Comparison of ENCODE assay signal across 33 mouse cellular contexts in the genomic region with DNA sequence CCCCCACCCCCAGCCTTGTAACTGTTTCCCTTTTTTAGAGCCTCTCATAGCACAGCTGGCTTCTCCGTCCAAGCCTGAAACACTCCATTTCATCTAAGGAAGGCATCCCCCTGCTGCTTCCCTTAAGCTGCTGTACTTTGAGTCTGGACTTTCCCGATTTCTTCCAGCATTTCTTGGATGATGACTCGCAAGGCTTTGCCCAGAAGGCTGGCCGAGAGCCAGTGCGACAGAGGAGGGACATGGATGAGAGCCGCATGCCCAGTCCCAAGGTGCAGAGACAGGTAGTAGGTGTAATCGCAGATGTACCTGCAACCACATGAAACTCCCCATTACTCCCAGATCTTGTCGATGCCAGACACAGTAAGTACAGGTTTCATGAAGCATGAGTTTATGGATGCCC. TPM values are rescaled to one million over a fixed set of nuclear protein-coding genes. Genes with fewer than 3 reads are reported as not detected.
DNase-seq lines count a peak whose midpoint lies in the region; ATAC-seq and TF ChIP-seq lines count a peak whose summit lies in the region.
"Had no signal": no experiment of that assay in that cellular context is flagged by ENCODE, and none has a peak within 500 bp of the region (broad histone marks: within the 10 kb centered on the region; RNA-seq: fewer than 3 reads in every experiment).

No protein-coding gene starts in this region.

- 70% methylated on average over 8 of the region's 8 CpGs for WGBS in kidney, adult 2 months
- WGBS in kidney, embryonic 16.5 days = 83% methylated on average over 8 of the region's 8 CpGs
- WGBS in midbrain, embryonic 11.5 days = 85% methylated on average over 8 of the region's 8 CpGs
- WGBS in midbrain, embryonic 14.5 days = 80% methylated on average over 8 of the region's 8 CpGs

- H3K9ac ChIP-seq in kidney, embryonic 16.5 days (replicated peaks; ENCODE audit: low read length) = no peak overlapping the region
- H3K9ac ChIP-seq in midbrain, embryonic 11.5 days (ENCODE audit: low read length) = no peak overlapping the region
- H3K9ac ChIP-seq in midbrain, embryonic 14.5 days (replicated peaks; ENCODE audit: low read length) = no peak overlapping the region
- H3K9ac ChIP-seq: forebrain, embryonic 13.5 days; heart, embryonic 13.5 days; hindbrain, embryonic 15.5 days; liver, embryonic 14.5 days; midbrain, embryonic 15.5 days; neural tube, embryonic 15.5 days had no signal

- DNase-seq in cerebellum, postnatal 10 days = peak; percentile 82 to 84
- no peak for DNase-seq in cerebellum, adult 11 months
- DNase-seq in kidney, adult 2 months = peak; percentile 68
- peak; percentile 23 for DNase-seq in midbrain, embryonic 11.5 days (ENCODE audit: low spot score, missing footprints)
- no peak for DNase-seq in midbrain, embryonic 14.5 days
- DNase-seq in frontal cortex, postnatal 36 days (ENCODE audit: low spot score in 2 of 2) = no peak
- DNase-seq: adrenal gland, postnatal 14 days; cerebellum, adult 11-12 months; gastrocnemius, postnatal 36 days; heart, adult 2 months; heart, postnatal 10 days; layer of hippocampus, postnatal 36 days; liver; lung, adult 2 months; lung, postnatal 10 days; retina, postnatal 1 day; right cerebral cortex, postnatal 14 days had no signal

- no peak overlapping the region for H3K27ac ChIP-seq in kidney, adult 2 months (ENCODE audit: insufficient read depth, low read depth, low read length)
- H3K27ac ChIP-seq in kidney, embryonic 16.5 days (ENCODE audit: low read length) = no peak overlapping the region
- H3K27ac ChIP-seq in midbrain, embryonic 11.5 days (ENCODE audit: low read depth, low read length) = no peak overlapping the region
- no peak overlapping the region for H3K27ac ChIP-seq in midbrain, embryonic 14.5 days (replicated peaks; ENCODE audit: low read depth, low read length)
- H3K27ac ChIP-seq: forebrain, embryonic 13.5 days; heart, adult 2 months; heart, embryonic 13.5 days; hindbrain, embryonic 10.5 days; hindbrain, embryonic 15.5 days; liver, embryonic 14.5 days; macrophage; midbrain, embryonic 15.5 days; neural tube, embryonic 15.5 days had no signal

- no peaks in the 10 kb centered on the region for H3K27me3 ChIP-seq in kidney, adult 2 months (replicated peaks; ENCODE audit: control insufficient read depth, insufficient read depth, low read length)
- H3K27me3 ChIP-seq in kidney, embryonic 16.5 days (ENCODE audit: insufficient read depth, low read length) = no peaks in the 10 kb centered on the region
- no peaks in the 10 kb centered on the region for H3K27me3 ChIP-seq in midbrain, embryonic 11.5 days (ENCODE audit: control insufficient read depth, insufficient read depth, low read length)
- no peaks in the 10 kb centered on the region for H3K27me3 ChIP-seq in midbrain, embryonic 14.5 days (ENCODE audit: control insufficient read depth, insufficient read depth, low read length)
- H3K27me3 ChIP-seq: forebrain, embryonic 13.5 days; hindbrain, embryonic 15.5 days; midbrain, embryonic 15.5 days; neural tube, embryonic 15.5 days had no signal

- no peak overlapping the region for H3K4me2 ChIP-seq in kidney, embryonic 16.5 days (replicated peaks; ENCODE audit: low read depth, low read length)
- no peak overlapping the region for H3K4me2 ChIP-seq in midbrain, embryonic 11.5 days
- H3K4me2 ChIP-seq in midbrain, embryonic 14.5 days (ENCODE audit: low read length) = no peak overlapping the region
- H3K4me2 ChIP-seq: forebrain, embryonic 13.5 days; heart, embryonic 13.5 days; hindbrain, embryonic 15.5 days; midbrain, embryonic 15.5 days; neural tube, embryonic 15.5 days had no signal

- H3K4me3 ChIP-seq in kidney, adult 2 months (ENCODE audit: insufficient read depth, low read depth, low read length) = no peak overlapping the region
- H3K4me3 ChIP-seq in kidney, embryonic 16.5 days (ENCODE audit: low read length) = no peak overlapping the region
- H3K4me3 ChIP-seq in midbrain, embryonic 11.5 days (ENCODE audit: low read depth, low read length) = no peak overlapping the region
- no peak overlapping the region for H3K4me3 ChIP-seq in midbrain, embryonic 14.5 days (replicated peaks; ENCODE audit: low read depth, low read length)
- H3K4me3 ChIP-seq: forebrain, embryonic 13.5 days; heart, adult 2 months; heart, embryonic 13.5 days; hindbrain, embryonic 10.5 days; hindbrain, embryonic 15.5 days; midbrain, embryonic 15.5 days; neural tube, embryonic 15.5 days had no signal

- H3K9me3 ChIP-seq in kidney, embryonic 16.5 days (ENCODE audit: low read length) = no peaks in the 10 kb centered on the region
- H3K9me3 ChIP-seq in midbrain, embryonic 11.5 days (ENCODE audit: control insufficient read depth, low read length) = no peaks in the 10 kb centered on the region
- H3K9me3 ChIP-seq in midbrain, embryonic 14.5 days (ENCODE audit: control insufficient read depth, low read length) = no peaks in the 10 kb centered on the region
- H3K9me3 ChIP-seq: forebrain, embryonic 13.5 days; G1E; heart, embryonic 13.5 days; hindbrain, embryonic 10.5 days; hindbrain, embryonic 15.5 days; midbrain, embryonic 15.5 days; neural tube, embryonic 15.5 days had no signal

- 0 out of 2 replicates have a peak, but pooled peaks cover 3% of the 10 kb centered on the region for H3K4me1 ChIP-seq in kidney, adult 2 months (ENCODE audit: control insufficient read depth, insufficient read depth, low read length)
- peaks cover 19% of the 10 kb centered on the region for H3K4me1 ChIP-seq in kidney, embryonic 16.5 days (ENCODE audit: insufficient read depth, low read length)
- peaks cover 2% of the 10 kb centered on the region; the same call in 1 of the 2 replicates for H3K4me1 ChIP-seq in midbrain, embryonic 11.5 days (ENCODE audit: control insufficient read depth, insufficient read depth, low read length)
- H3K4me1 ChIP-seq in midbrain, embryonic 14.5 days (ENCODE audit: control insufficient read depth, insufficient read depth, low read length) = 0 out of 2 replicates have a peak, but pooled peaks cover 11% of the 10 kb centered on the region

- TF ChIP-seq CTCF in kidney, adult 2 months (conservative IDR thresholded peaks at IDR 0.05; ENCODE audit: insufficient read depth, insufficient read length, low read depth, low read length) = no peak

- no peak for ATAC-seq in kidney, embryonic 16.5 days (ENCODE audit: low FRiP score, low TSS enrichment)
- ATAC-seq in midbrain, embryonic 11.5 days (ENCODE audit: low FRiP score) = no peak
- no peak for ATAC-seq in midbrain, embryonic 14.5 days (ENCODE audit: low FRiP score, low TSS enrichment)
- ATAC-seq: forebrain, embryonic 13.5 days; inflammation-experienced regulatory T-cells, adult 6 months; midbrain, embryonic 15.5 days had no signal

- no peaks in the 10 kb centered on the region for H3K36me3 ChIP-seq in kidney, adult 2 months (ENCODE audit: control insufficient read depth, insufficient read depth, low read length)
- H3K36me3 ChIP-seq in kidney, embryonic 16.5 days (ENCODE audit: insufficient read depth, low read length) = 0 out of 2 replicates have a peak, but pooled peaks cover under 1% of the 10 kb centered on the region
- no peaks in the 10 kb centered on the region for H3K36me3 ChIP-seq in midbrain, embryonic 11.5 days (ENCODE audit: control insufficient read depth, insufficient read depth, low read length)
- H3K36me3 ChIP-seq in midbrain, embryonic 14.5 days (ENCODE audit: control insufficient read depth, insufficient read depth, low read length) = peaks cover under 1% of the 10 kb centered on the region; the same call in 1 of the 2 replicates
- H3K36me3 ChIP-seq: heart, embryonic 13.5 days; hindbrain, embryonic 10.5 days; hindbrain, embryonic 15.5 days; neural tube, embryonic 15.5 days had no signal

- TF ChIP-seq POLR2A in kidney, adult 2 months (IDR thresholded peaks at IDR 0.05; ENCODE audit: low read depth, low read length) = no peak

RNA-seq across cellular contexts. Expression of gene Pgpep1l, which starts 27.2 kb away (rescaled TPM):
- polyA plus RNA-seq in kidney, adult 2 months (2012; rRNA removed) = 0.16 and 1.1 TPM in 2 replicates
- not detected in 2 replicates for polyA plus RNA-seq in kidney, embryonic 16.5 days (2015; fragmentation: Nextera tagmentation; extraction: Ambion mirVana)
- not detected in 2 replicates for polyA plus RNA-seq in midbrain, embryonic 11.5 days (2014; fragmentation: Nextera tagmentation; extraction: Ambion mirVana)
- polyA plus RNA-seq in midbrain, embryonic 14.5 days (2014; fragmentation: Nextera tagmentation; extraction: Ambion mirVana) = not detected in 2 replicates
- polyA plus RNA-seq: embryonic facial prominence, embryonic 11.5 days; forebrain, embryonic 13.5 days; heart, embryonic 13.5 days; hindbrain, embryonic 10.5 days; hindbrain, embryonic 15.5 days; large intestine, adult 2 months; limb, embryonic 11.5 days; liver, embryonic 14.5 days; midbrain, embryonic 15.5 days; neural tube, embryonic 15.5 days; small intestine, adult 2 months; stomach, embryonic 14.5 days had no signal

RNA-seq across cellular contexts. Expression of gene Fam169b, which starts 36.8 kb away (rescaled TPM):
- 7.9 and 11.3 TPM in 2 replicates for polyA plus RNA-seq in kidney, adult 2 months (2012; rRNA removed)
- 1.1 and 1.5 TPM in 2 replicates for polyA plus RNA-seq in kidney, embryonic 16.5 days (2015; fragmentation: Nextera tagmentation; extraction: Ambion mirVana)
- 0.18 TPM in 1 of 2 replicates, not detected in the other for polyA plus RNA-seq in midbrain, embryonic 11.5 days (2014; fragmentation: Nextera tagmentation; extraction: Ambion mirVana)
- polyA plus RNA-seq in midbrain, embryonic 14.5 days (2014; fragmentation: Nextera tagmentation; extraction: Ambion mirVana) = 0.08 TPM in 1 of 2 replicates, not detected in the other
- polyA plus RNA-seq: forebrain, embryonic 13.5 days; G1E; midbrain, embryonic 15.5 days had no signal

Comparison
In these comparisons a context has a peak if more than half of its experiments do, and no peak if none do; other contexts are left out.
1. DNase-seq: peak in cerebellum, postnatal 10 days (2 of 2), kidney, adult 2 months (single experiment) and midbrain, embryonic 11.5 days (single experiment); none in cerebellum, adult 11 months (single experiment), midbrain, embryonic 14.5 days (single experiment) and frontal cortex, postnatal 36 days (0 of 2).